Mouse (Mus musculus) embryonic stem cell, embryonic (primary cell): ENCODE data around the gene Zbtb20.
"Not testable (repeated sequence)": the region's sequence is repeated elsewhere in the genome, so short reads cannot be mapped to it uniquely, and the experiment has no call there.

Experiments used
- CTCF ChIA-PET, 4 experiments: fragments of 300-600 bp in 2 of 4; fragments of 350-600 bp in 2 of 4; sonication (Branson Sonifier 250); formaldehyde crosslinking; loops; one replicate each; lab custom pipeline; 2022; ENCODE audit warnings: inconsistent platforms in 2 of 4; lab: Charles Lee
- POLR2A ChIA-PET, 4 experiments: fragments of 300-600 bp in 2 of 4; fragments of 350-600 bp in 2 of 4; sonication (Branson Sonifier 250); formaldehyde crosslinking; loops; one replicate each; lab custom pipeline; 2022; ENCODE audit warnings: antibody characterized with exemption in 4 of 4, inconsistent platforms in 1 of 4; lab: Charles Lee

Zbtb20 gene

DNA sequence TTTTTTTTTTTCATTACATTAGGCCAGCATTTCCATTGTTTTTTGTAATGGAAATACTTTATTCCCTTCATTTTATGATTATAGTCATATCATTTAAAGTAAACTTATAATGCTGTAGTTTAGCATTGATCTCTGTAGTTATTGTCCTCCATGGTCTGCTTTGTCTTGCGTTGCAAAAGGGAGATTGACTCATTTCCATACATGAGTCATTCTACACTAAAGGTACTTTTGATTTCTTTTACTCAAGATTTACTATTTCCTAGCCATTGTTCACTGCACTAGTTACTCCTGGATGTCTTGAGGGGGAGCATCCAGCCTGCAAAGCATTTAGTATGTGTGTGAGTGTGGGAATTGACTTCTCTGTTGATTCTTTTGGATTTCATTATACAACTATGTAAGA lies 24.6 kb downstream of the Zbtb20 start:
- ChIA-PET CTCF (no interaction called here), POLR2A (no interaction called here)

DNA sequence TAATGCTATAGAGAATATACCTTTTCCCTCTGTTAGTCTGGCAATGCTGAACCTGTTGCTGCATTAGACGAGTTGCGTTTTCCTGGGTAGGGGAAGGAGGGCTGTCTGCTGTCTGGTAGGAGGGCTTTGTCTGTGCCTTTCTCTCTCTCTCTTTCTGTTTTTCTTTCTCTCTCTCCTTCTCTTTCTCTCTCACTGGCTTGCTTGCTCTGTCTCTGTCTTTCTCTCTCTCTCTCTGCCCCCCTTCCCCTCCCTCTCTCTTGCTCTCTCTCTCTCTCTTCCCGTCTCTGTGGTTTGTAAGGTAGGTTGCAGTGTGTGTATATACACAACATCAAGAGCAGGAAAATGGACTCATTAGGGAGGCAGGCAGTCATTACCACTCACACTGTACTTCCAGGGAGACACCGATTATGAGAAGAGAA lies 31.6 kb downstream of the Zbtb20 start:
- ChIA-PET POLR2A (interaction anchor here in 1 of 4 experiments (0.8 kb wide), 1 partner anchor 146 kb away, joined by 3 read pairs; no protein-coding TSS in a partner anchor), CTCF (no interaction called here)

DNA sequence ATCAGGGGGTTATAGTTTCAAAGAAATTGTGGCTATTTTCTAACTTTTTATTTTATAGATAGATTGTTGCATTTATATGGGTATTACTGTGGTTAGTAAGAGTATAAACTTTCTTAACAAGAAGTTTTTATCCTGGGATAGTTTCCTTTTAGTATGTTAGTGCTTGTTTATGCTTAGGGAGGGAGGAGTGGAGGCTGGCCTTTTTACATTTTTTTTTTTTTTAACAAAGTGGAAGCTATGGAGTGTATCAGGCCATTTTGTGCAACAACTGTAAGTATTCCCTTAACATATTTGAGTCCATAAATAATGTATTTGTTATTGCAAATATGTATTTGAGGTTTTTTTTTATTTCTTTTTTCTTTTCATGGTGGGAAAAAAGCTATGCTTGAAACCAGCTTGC lies 32.7 kb downstream of the Zbtb20 start:
- ChIA-PET CTCF (no interaction called here), POLR2A (interaction anchor here in 1 of 4 experiments (0.6 kb wide), 1 partner anchor 664 kb away, joined by 3 read pairs; no protein-coding TSS in a partner anchor)

DNA sequence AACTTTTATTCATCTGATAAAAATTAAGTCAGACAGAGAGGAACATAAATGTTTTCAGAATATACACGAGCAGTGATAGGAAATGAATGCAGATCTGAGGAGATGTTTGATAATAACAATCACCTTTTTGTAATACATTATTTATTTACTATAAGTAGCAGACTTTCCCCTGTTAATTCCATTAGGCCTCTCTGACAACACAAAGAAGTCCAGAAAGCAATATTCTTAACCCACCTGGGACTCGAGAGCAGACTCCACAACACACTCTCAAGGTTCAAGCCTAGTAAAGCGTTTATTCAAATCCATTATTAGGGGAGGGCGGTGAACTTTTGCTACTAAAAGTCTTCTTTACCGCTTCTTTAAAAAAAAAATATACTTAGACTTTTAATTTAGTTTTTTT lies 33.2 kb downstream of the Zbtb20 start:
- ChIA-PET POLR2A (interaction anchor here in 1 of 4 experiments (0.6 kb wide), 1 partner anchor 664 kb away, joined by 3 read pairs; no protein-coding TSS in a partner anchor), CTCF (no interaction called here)

DNA sequence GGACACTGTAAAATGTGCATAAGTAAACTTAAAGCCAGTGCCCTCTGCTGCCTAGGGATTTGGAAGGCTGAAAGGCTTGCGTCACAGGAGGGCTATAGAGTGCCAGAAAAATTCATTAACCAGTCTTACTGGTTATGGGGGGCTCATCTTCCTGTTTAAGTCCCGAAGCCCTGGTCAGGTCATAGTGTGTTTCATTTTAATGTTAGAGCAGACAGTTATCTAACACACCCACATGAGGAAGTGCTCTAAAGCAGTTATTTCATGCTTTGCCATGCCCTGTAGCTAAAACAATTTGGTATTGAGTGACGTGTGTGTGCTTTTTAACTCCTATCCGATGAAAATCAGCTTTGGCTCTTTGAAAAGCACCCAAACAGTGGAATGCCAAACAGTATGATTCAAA lies 34.3 kb downstream of the Zbtb20 start:
- ChIA-PET POLR2A (no interaction called here), CTCF (interaction anchor here in 1 of 4 experiments (0.5 kb wide), 1 partner anchor 424 kb away, joined by 3 read pairs; no protein-coding TSS in a partner anchor)

DNA sequence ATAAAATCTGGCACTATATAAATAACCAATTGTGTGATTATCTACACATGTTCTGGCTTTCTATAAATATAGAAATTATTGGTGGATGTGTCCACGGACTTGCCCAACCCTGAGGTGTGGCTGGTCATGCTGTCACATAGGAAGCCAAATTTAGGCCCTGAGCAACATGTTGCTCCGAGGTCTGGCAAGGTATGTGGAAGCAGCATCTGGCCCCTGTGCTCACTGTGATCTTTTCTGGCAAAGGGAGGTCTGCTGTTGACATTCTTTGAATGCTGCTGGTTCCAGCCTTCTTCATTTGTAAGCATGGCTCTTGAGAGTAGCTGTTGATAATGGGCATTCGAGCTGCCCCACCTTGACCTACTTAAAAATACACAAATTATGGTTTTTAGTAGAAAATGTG lies 35.0 kb downstream of the Zbtb20 start:
- POLR2A ChIA-PET: interaction anchor here in 1 of 4 experiments (1.2 kb wide), 1 partner anchor 33 kb away, joined by 3 read pairs; no protein-coding TSS in a partner anchor
- CTCF ChIA-PET: interaction anchor here in 1 of 4 experiments (1.1 kb wide), 1 partner anchor 738 kb away, joined by 3 read pairs; no protein-coding TSS in a partner anchor

DNA sequence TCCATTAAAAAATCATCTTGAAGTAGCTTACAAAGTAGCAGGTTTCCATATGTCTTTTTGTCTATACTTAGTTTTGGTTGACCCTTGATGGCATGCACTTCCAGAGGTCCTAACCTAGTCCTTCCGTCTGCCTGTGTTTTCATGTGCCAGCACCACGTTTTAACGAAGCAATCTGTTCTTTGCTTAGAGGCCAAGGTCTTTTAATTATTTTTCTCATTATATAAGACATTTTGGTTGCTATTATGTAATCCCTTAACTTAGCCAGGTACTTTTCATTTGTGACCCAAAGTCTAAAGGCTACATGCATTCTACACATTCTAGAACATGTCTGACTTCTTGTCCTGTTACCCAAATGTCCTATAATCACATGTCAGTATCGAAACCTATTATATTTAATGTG lies 35.6 kb downstream of the Zbtb20 start:
- CTCF ChIA-PET: interaction anchor here in 1 of 4 experiments (1.1 kb wide), 1 partner anchor 738 kb away, joined by 3 read pairs; no protein-coding TSS in a partner anchor
- POLR2A ChIA-PET: interaction anchor here in 1 of 4 experiments (1.2 kb wide), 1 partner anchor 34 kb away, joined by 3 read pairs; no protein-coding TSS in a partner anchor

DNA sequence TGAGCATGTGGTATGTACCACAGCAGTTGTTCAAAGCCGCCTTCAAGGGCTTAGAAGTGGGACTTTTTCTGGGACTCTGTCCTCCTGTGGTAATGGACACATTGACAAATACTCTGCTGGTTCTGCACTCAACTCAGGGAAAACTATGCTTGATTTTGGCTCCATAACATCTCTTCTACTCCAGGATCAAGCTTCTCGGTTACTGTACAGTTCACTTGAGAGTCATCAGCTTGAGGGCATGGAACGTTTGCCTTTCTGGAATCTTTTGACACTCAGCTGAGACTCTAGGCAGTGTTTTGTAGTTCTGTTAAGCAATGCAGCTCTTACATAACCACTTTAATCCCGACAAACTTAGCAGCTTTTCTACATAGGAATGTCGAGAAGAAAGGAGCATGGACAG lies 36.1 kb downstream of the Zbtb20 start:
- ChIA-PET POLR2A (interaction anchor here in 1 of 4 experiments (1.2 kb wide), 1 partner anchor 34 kb away, joined by 3 read pairs; no protein-coding TSS in a partner anchor), CTCF (interaction anchor here in 1 of 4 experiments (1.1 kb wide), 1 partner anchor 739 kb away, joined by 3 read pairs; no protein-coding TSS in a partner anchor)

DNA sequence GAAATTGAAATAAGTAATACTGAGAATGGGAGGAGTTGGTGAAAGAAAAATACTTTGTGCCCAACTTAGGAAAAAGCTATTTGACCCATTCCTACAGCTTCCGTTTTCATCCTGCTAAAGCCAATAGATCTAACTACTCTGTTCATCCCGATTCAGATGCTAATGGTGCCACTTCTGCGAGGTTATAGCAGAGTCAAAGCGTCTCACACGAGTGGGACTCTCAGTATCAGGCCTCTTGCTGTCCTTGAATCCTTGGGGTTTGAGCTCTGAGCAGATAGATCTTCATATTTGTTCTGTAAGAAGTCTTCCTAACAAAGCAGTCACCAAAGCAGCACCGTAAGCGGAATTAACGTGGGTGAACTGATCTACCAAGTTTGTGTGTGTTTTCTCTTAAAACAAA lies 37.6 kb downstream of the Zbtb20 start:
- POLR2A ChIA-PET: interaction anchor here in 3 of 4 experiments (0.5 to 1.8 kb wide), 5 partner anchors 17 to 343 kb away, joined by 3 to 5 read pairs (median 3); partner anchors contain the start of gene Zbtb20 (in 1 of the 3)

DNA sequence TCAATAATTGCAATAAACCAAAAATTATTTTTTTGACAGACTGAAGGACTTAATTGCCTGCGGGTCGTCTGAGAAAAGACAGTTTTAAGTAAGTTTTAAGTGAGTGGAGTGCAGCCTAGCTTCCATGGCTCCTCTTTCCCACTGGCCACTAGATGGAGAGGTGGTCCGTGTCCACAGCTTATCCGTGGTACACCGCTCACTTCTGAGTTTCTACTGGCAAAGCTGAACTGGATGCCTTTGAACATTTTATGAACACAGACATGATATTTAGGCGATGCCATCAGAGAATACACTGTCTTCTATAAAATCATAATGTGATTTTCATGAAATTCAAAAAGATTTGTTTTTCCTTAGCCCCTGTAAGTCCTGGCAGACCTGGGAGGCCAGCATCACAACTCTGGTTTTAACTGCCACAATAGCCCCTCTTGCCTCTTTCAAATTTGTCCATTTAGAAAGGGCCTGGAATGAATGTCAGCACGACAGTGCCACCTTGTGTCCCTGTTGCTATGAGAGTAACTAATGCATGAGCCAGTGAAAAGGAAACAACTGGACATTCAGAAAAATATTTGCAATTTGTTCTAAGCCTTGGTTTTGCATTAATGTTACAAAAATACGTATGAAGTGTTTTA lies 38.9 kb downstream of the Zbtb20 start:
- ChIA-PET CTCF (interaction anchor here in 1 of 4 experiments (1.0 to 2.0 kb wide), 2 partner anchors 724 to 742 kb away, joined by 4 to 7 read pairs; no protein-coding TSS in a partner anchor), POLR2A (interaction anchor here in 3 of 4 experiments (0.6 to 1.8 kb wide), 4 partner anchors 37 to 1149 kb away, joined by 3 to 5 read pairs (median 3); no protein-coding TSS in a partner anchor)

More for the DNA sequence above, 37.6 kb downstream of the Zbtb20 start:
- CTCF ChIA-PET: interaction anchor here in 2 of 4 experiments (1.2 to 2.0 kb wide), 2 partner anchors 741 to 748 kb away, joined by 3 to 7 read pairs; no protein-coding TSS in a partner anchor

DNA sequence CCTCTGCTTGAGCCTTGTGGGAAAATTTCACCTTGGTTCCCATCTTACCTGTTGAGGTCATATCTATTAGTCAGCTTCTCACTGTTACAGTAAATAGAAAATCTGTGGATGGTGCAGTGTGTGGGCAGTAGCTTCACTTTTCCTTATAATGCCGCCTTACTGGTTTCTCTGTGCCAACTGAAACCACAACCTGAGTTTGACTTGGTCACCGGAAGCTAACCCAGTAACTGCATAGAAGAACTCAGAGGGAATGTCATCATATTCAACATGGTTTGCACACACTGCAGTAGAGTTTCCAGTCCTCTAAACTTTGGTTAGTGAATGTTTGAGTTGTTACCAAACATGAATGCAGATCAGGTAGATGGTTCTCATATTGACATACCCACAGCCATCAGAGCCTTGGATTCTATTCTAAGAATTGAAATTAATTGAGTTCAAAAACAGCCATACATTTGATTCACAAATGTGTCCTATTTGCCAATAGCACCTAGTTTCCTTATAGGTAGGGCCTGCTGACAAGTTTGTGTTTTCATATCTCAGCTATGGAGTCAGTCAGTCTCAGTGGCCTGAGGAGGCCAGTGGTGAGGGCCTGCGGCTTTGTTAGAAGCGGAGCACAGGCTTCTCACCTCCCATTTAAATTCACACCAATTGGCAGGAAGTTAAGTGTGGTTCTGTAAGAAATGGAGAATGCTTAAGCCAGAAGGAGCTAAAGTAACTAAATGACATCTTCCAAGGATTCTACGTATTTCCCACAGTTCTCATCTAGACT lies 44.5 kb downstream of the Zbtb20 start:
- POLR2A ChIA-PET: no interaction called here
- CTCF ChIA-PET: no interaction called here

DNA sequence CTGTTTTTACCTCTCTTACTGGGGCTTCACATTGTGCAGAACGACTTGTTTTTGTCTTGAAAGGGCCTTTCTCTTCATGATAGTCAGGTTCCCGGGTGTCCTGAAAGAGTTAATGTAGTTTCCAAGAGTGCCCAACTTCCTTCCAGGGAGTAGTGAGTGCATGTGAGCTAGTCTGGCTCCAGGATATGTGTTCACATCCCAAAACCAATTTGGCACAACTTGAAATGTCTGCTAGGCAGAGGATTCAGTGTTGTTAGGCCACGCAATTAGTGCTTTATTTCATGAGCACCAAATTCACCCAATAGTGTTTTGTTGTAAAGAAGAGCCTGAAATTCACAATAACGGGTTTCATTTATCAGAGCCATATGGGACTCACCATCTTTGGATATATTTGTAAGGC lies 45.8 kb downstream of the Zbtb20 start:
- POLR2A ChIA-PET: no interaction called here
- CTCF ChIA-PET: no interaction called here

DNA sequence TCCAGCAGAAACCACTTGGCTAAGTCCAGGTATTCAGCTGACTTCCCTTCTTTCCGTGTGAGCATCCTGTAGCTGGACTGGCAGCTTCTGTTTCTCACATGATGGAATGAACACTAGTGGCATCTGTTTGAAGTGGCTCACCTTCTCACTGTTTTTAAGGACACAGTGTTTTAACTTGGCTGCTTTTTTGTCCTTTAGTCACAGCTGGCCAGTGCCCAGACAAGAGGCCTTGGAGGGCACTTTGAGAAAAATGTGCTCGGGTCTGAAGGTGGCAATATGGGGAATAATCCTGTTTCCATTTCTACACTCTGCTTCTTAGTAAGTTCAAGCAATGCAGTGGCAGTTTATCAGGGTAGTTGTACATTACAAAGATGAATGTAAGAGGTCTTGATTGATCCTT lies 62.5 kb downstream of the Zbtb20 start:
- POLR2A ChIA-PET: interaction anchor here in 2 of 4 experiments (0.5 to 0.6 kb wide), 2 partner anchors 63 to 636 kb away, joined by 3 read pairs; partner anchors contain the start of gene Zbtb20 (in 1 of the 2)
- CTCF ChIA-PET: no interaction called here

DNA sequence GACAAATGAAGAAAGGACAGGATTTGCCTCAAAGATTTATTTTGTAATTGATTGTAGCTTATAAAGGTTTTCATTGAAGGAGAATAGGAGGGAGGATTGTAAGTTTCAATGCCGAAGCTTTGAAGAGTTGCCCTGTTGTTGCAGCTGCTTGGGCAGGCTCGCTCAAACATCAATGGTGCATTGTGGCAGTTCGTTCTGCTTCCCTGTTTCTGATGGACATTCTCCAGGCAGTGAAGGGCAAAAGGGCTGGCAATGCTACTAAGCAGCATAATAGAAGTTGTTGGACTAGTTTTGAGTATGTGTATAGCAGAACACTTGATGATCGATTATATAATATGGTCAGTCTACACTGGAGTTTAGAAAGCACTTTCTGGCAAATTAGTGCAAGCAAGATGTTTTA lies 71.3 kb downstream of the Zbtb20 start:
- POLR2A ChIA-PET: interaction anchor here in 1 of 4 experiments (0.6 to 0.7 kb wide), 2 partner anchors 64 to 852 kb away, joined by 3 to 8 read pairs; no protein-coding TSS in a partner anchor

DNA sequence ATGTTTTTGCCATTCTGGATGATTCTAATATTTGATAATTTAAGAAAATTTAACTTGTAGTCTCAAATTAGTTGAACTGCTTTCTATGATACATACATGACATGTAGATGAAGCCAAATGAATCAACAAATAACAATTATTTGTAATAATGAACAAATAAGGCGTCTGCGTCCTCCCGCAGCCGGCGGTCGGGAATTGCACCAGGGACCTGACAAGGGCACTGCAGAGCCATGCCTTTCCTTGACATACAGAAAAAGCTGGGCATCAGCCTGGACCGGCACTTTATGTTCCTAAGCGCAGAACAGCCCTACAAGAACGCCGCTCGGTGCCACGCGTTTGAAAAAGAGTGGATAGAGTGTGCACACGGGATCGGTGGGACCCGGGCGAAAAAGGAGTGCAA lies 79.7 kb downstream of the Zbtb20 start:
- POLR2A ChIA-PET: not testable (repeated sequence)
- CTCF ChIA-PET: interaction anchor here in 1 of 4 experiments (0.6 kb wide), 1 partner anchor 285 kb away, joined by 3 read pairs; no protein-coding TSS in a partner anchor

More for the DNA sequence above, 71.3 kb downstream of the Zbtb20 start:
- CTCF ChIA-PET: no interaction called here

DNA sequence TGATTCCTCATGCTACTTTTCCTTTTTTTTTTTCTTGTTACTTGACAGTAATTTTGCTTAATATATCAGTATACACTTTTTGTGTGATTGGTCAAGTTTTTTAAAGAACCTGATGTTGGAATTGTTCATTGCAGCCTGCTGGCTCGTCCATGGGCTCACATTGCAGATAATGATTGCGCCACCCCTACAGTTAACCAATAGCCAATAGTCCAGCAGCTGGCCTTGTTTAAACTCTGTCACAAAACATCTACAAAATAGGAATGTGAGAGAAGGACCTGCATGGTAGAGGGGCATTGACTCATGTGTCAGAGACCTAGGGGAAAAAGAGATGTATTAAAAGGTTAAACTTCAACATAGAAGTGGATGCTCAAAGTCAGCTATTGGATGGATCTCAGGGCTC lies 97.2 kb downstream of the Zbtb20 start:
- POLR2A ChIA-PET: interaction anchor here in 1 of 4 experiments (0.7 kb wide), 1 partner anchor 601 kb away, joined by 10 read pairs; no protein-coding TSS in a partner anchor
- CTCF ChIA-PET: no interaction called here

DNA sequence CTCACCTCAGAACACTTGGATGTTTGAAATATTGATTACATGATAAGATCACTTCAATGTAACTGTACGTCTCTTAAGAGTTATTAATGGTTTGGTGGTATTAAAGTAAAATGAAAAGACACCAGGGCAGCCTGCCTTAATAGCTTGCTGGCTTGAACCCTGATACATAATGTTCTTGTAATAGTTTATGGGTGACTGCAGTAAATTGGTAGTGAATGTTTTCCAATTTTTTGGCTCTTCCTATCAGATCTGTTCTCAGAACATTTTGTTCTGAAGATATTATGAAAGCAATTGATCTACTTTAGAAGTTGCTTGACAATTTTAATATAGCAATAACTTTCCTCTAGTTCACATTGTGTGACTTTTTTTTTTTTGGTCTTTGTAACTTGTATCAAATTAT lies 123.2 kb downstream of the Zbtb20 start:
- CTCF ChIA-PET: no interaction called here

DNA sequence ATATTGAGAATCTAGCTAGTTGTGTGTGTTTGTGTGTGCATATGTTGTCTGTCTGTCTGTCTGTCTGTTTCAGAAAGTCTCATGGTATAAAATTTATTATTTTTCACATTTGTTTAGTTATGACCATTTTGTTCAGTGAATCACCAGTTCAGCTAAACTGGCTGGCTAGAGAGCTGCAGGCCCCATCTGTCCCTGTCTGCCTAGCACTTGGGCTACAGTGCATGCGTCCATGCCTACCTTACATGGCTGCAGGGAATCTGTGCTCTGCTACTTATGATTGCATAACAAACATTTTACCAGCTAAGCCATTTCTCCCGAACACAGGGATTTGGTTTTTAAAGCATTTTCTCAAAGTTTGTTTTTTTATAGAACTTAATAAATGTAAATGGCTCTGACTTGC lies 150.7 kb downstream of the Zbtb20 start:
- POLR2A ChIA-PET: no interaction called here

More for the DNA sequence above, 123.2 kb downstream of the Zbtb20 start:
- POLR2A ChIA-PET: interaction anchor here in 1 of 4 experiments (0.7 kb wide), 1 partner anchor 737 kb away, joined by 4 read pairs; no protein-coding TSS in a partner anchor

DNA sequence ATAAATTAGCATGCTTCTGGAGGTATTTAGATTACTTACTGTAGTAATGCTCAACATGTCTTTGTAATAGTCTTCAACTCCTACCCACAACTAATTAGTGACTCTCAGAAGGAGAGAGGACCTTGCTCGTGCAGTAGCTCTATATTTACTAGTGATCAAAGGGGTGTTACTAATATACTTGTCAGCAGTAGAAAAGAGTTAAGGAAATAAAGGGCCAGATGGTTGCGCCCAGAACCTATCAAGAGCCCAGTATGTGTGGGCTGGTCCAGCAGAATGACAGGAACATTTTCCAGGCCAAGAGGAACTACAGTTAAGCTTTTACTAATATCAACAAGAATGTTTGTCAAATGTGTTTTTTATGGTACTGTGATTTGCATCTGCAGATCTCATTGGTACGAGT lies 153.6 kb downstream of the Zbtb20 start:
- ChIA-PET CTCF (no interaction called here), POLR2A (no interaction called here)

More for the DNA sequence above, 150.7 kb downstream of the Zbtb20 start:
- CTCF ChIA-PET: no interaction called here
